Mouse (Mus musculus): ENCODE data around the gene Adcy9.

DNA sequence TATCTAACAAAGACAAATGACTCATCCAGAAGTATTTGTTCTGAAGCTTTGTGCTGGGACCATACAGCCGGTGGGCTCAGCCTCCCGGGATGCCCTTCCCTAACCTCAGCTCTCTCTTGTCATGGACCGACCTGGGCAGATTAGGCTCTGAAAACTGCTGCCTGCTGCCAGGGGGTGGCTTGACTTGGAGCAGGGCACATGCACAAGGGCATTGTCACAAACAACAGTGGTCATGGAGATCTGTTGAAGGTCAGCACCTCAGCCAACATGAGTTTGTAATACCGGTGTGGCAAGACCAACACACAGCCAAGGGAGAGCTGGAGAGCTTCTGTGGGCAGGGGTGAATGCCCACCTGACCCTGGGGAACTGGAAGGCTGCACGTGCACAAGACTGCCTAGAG, 42.7 kb downstream of the Adcy9 start:
- TF ChIP-seq CTCF (IDR thresholded peaks at IDR 0.05; ENCODE audit: borderline replicate concordance, extremely low read depth, insufficient read depth, insufficient read length) (no peak), POLR2A (IDR thresholded peaks at IDR 0.05; ENCODE audit: borderline replicate concordance, extremely low read depth, insufficient read depth, insufficient read length, poor library complexity, severe bottlenecking) (no peak)
